Mouse (Mus musculus): ENCODE results near the gene Odr4.

- TF ChIP-seq CTCF (IDR thresholded peaks at IDR 0.05; ENCODE audit: insufficient read depth, low read length) (peak; percentile 14; the same call in 1 of the 2 replicates), POLR2A (IDR thresholded peaks at IDR 0.05; ENCODE audit: borderline replicate concordance, extremely low read depth, low read depth, low read length) (no peak)
Measured at GRCm38 (mm10) chr1:150372895-150373294, 20.0 kb downstream of the Odr4 start.
